Mouse (Mus musculus): ENCODE measurements at regions not wholly inside any gene's neighbourhood (a gene's known extent, or its start where the extent isn't known, plus 50 kb on each side); places are given as distances from the start of the nearest gene placed in this dataset.
A peak's percentile ranks its signal among the peaks of the same experiment; 100 is the strongest.

GRCm38 (mm10) chr2:147256696-147257095 lies 62.7 kb upstream of the Nkx2-2 start:
- peak; percentile 84 for TF ChIP-seq CTCF (IDR thresholded peaks at IDR 0.05; ENCODE audit: low read depth)
- TF ChIP-seq EP300 (IDR thresholded peaks at IDR 0.05; ENCODE audit: low read depth): no peak

Data from liver, postnatal 0 days (tissue).